Mouse (Mus musculus) lung, postnatal 0 days (tissue): ENCODE data around the gene Dnajc27.

Source experiments
- CTCF ChIP-seq: IDR thresholded peaks from 2 replicates; pipeline ENCODE4 v1.5.1; 2016; ENCODE audit warnings: antibody characterized with exemption, mild to moderate bottlenecking
- EP300 ChIP-seq: IDR thresholded peaks from 2 replicates; pipeline ENCODE4 v1.6.1; 2016; ENCODE audit warnings: antibody characterized with exemption, mild to moderate bottlenecking, control low read depth

DNA sequence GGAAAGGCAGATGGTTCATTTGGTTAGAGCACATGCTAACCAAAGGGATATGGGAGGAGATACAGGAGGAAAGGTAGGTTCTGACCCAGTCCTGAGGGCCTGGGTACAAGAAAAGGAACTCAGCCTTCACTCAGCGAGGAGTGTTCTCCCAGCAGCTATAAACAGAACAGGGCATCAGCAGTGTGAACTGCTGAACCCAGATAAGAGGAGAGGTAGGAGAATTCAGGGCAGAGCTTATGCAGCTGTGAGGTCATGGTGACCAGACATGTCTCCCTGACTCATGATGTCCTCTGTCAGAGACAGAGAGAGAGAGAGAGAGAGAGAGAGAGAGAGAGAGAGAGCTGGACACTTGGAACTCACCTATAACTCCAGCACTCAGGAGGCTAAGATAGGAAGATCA lies 36.4 kb upstream of the Dnajc27 start:
- TF ChIP-seq EP300 (no peak), CTCF (no peak)
